Mouse (Mus musculus) neural tube, embryonic 12.5 days (tissue): ENCODE measurements at regions not wholly inside any gene's neighbourhood (a gene's known extent, or its start where the extent isn't known, plus 50 kb on each side); places are given as distances from the start of the nearest gene placed in this dataset.

Source experiments
- ATAC-seq: fragments of 200-750 bp; cut with Nextera tagmentation; 2 replicates; pipeline ENCODE4 v1.8.0; 2017; ENCODE audit warnings: low read depth, mild to moderate bottlenecking, moderate TSS enrichment, moderate library complexity; ENCODE audit not compliant: low FRiP score
- H3K27ac ChIP-seq: fragments of 300-500 bp; sonication (generic); 2 replicates; pipeline ENCODE4 v1.5.1; 2016
- H3K27me3 ChIP-seq: fragments of 300-500 bp; sonication (generic); replicated peaks from 2 replicates; pipeline ENCODE4 v1.6.1; 2016; ENCODE audit warnings: mild to moderate bottlenecking
- H3K36me3 ChIP-seq: fragments of 300-500 bp; sonication (generic); 2 replicates; pipeline ENCODE4 v1.6.1; 2016; ENCODE audit warnings: mild to moderate bottlenecking
- H3K4me1 ChIP-seq: fragments of 300-500 bp; sonication (generic); 2 replicates; pipeline ENCODE4 v1.6.1; 2016
- H3K4me2 ChIP-seq: fragments of 300-500 bp; sonication (generic); replicated peaks from 2 replicates; pipeline ENCODE4 v1.6.1; 2016; ENCODE audit warnings: mild to moderate bottlenecking
- H3K4me3 ChIP-seq: fragments of 300-500 bp; sonication (generic); 2 replicates; pipeline ENCODE4 v1.5.1; 2016
- H3K9ac ChIP-seq: fragments of 300-500 bp; sonication (generic); 2 replicates; pipeline ENCODE4 v1.6.1; 2016; ENCODE audit warnings: mild to moderate bottlenecking
- H3K9me3 ChIP-seq: fragments of 300-500 bp; sonication (generic); 2 replicates; pipeline ENCODE4 v1.6.1; 2016; ENCODE audit warnings: mild to moderate bottlenecking
- WGBS: fragments of 180-500 bp; shearing (Covaris S2); methylation state at CpG from one replicate; pipeline ENCODE4 v1.1.7; 2016; 5-methylcytosine and 5-hydroxymethylcytosine counted together

DNA sequence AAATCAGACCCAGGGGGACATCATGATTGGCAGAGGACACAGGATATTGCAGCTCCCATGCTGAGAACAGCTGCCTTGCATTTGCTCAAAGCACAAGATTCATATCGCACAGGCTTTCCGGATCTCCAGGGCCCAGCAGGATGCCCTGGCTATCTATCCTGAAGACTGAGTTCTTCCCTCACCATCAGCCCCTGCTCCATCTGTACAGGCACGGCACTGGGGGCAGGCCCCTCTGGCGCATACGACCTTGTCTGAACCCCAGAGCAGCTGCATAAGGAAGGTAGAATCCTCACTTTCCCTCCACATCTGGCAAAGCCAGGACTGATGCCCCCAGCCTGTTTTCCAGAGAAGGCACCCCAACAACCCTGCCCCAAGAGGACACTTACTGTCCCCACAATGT lies 266.8 kb downstream of the Tns1 start:
- no peaks in the 10 kb centered on the region for H3K27me3 ChIP-seq
- no peaks in the 10 kb centered on the region for H3K9me3 ChIP-seq
- no peak overlapping the region for H3K4me2 ChIP-seq
- peaks cover 3% of the 10 kb centered on the region; the same call in 1 of the 2 replicates for H3K4me1 ChIP-seq
- 65% methylated on average over 5 of the region's 5 CpGs for WGBS
- H3K9ac ChIP-seq = no peak overlapping the region
- no peak for ATAC-seq
- H3K4me3 ChIP-seq = no peak overlapping the region
- H3K36me3 ChIP-seq = no peaks in the 10 kb centered on the region
- H3K27ac ChIP-seq = no peak overlapping the region

DNA sequence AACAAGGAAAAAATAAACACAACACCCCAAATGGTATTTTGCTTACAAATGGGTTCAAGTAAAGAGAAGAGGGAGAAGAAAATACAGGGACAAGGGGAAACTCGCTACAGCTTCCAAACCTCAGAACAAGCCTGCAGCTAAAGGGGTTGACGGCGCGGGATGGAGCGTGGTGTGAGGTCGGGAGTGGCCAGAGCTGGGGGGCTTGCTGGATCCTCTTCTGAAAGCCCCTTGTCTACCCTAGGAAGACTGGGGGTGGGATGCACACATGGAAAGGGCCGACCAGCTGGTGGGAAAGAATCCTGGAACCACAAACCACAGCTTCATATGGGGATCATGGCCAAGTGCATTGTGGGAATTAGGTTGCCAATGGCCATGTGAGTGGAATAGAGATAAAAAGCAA lies 267.4 kb downstream of the Tns1 start:
- Histone ChIP-seq H3K4me3 (no peak overlapping the region), H3K9me3 (no peaks in the 10 kb centered on the region), H3K27ac (no peak overlapping the region), H3K9ac (no peak overlapping the region), H3K4me1 (no peaks in the 10 kb centered on the region), H3K4me2 (no peak overlapping the region), H3K27me3 (no peaks in the 10 kb centered on the region), H3K36me3 (no peaks in the 10 kb centered on the region)
- 96% methylated on average over 7 of the region's 7 CpGs for WGBS
- ATAC-seq = no peak

DNA sequence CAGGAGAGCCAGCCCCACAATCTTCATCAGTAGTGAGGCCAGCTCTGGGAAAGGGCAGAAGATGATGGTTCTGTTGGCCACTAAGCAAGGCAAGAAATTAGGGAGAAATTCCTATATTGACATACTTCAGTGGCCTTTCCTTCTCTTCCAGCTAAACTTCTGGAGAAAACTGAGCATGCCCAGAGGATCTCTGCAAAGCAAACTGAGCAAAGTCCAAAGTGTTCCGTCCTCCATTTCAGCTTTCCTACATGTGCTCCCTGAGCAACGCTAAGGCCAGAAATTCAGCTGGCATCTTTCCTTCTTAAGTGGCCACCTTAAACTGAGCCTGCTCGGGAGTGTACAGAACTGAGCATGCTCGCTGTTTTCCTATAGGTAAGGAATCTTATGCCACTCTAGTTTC lies 268.9 kb downstream of the Tns1 start:
- no peaks in the 10 kb centered on the region for H3K27me3 ChIP-seq
- no peak overlapping the region for H3K4me3 ChIP-seq
- H3K36me3 ChIP-seq = no peaks in the 10 kb centered on the region
- ATAC-seq = no peak
- WGBS = 95% methylated on average over 4 of the region's 4 CpGs
- H3K27ac ChIP-seq = no peak overlapping the region
- H3K4me1 ChIP-seq = no peaks in the 10 kb centered on the region
- no peak overlapping the region for H3K4me2 ChIP-seq
- no peaks in the 10 kb centered on the region for H3K9me3 ChIP-seq
- no peak overlapping the region for H3K9ac ChIP-seq

DNA sequence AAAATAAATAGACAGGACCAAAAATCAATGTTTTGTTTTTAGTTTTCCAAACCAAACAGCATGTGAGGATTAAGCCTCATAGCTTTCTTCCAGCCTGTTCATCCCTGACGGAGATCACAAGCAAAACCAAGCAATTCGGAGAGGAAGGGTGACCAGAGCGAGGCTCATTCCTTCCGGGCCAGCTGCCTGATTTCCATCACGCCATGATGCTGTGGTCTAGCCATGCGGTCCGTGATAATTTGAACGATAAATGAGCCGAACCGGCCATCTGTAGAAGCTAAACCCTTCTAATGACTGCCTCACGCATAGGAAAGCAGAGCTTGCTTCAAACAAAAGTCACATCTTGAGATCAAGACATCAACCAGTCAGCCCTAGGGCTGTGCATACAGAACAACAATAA lies 270.4 kb downstream of the Tns1 start:
- H3K4me1 ChIP-seq = no peaks in the 10 kb centered on the region
- 85% methylated on average over 11 of the region's 11 CpGs for WGBS
- no peak overlapping the region for H3K9ac ChIP-seq
- ATAC-seq = no peak
- H3K36me3 ChIP-seq = no peaks in the 10 kb centered on the region
- H3K9me3 ChIP-seq = no peaks in the 10 kb centered on the region
- H3K27ac ChIP-seq = no peak overlapping the region
- H3K4me2 ChIP-seq = no peak overlapping the region
- no peaks in the 10 kb centered on the region for H3K27me3 ChIP-seq
- no peak overlapping the region for H3K4me3 ChIP-seq

DNA sequence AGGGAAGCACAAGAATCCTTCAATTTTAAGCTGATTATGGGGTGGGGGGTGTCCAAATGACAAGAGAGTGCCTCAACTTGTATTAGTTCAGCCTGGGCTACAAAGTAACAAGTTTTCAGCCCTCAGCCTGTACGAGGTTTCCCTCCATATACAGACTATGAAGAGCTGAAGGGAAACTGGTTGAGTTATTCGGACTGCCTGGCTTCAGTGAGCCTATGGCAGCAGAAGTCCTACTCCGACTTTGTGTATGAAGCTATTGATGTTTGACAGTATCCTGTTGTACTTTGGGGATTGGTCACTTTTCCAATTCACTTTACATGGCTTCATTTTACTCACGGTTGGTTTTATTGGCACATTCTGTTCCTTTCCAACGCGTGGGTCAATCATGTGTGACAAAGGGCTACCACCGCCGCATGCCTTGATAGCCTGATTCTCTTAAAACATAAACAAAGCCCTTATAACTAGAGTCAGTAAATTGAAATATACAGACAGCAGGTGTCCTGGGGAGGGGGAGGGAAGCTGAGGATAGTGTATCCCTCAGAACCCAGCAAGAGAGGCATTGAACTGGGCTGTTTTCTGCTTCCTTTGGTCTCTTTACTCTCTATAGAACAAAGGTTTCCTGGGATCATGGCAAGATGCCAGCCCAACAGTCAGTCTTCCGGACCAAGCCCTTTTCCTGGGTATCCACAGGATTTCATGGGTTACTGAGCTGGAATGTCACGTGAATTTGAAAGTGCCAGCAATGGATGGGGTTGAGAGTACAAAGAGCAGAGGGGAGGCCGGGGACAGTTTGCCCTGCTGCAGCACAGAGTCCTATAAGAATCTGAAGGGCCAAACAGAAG lies 273.9 kb downstream of the Tns1 start:
- Histone ChIP-seq H3K4me3 (no peak overlapping the region), H3K36me3 (no peaks in the 10 kb centered on the region), H3K27me3 (no peaks in the 10 kb centered on the region), H3K4me2 (no peak overlapping the region), H3K9me3 (no peaks in the 10 kb centered on the region), H3K9ac (no peak overlapping the region), H3K4me1 (no peaks in the 10 kb centered on the region), H3K27ac (no peak overlapping the region)
- 37% methylated on average over 11 of the region's 11 CpGs for WGBS
- peak; percentile 94 for ATAC-seq

DNA sequence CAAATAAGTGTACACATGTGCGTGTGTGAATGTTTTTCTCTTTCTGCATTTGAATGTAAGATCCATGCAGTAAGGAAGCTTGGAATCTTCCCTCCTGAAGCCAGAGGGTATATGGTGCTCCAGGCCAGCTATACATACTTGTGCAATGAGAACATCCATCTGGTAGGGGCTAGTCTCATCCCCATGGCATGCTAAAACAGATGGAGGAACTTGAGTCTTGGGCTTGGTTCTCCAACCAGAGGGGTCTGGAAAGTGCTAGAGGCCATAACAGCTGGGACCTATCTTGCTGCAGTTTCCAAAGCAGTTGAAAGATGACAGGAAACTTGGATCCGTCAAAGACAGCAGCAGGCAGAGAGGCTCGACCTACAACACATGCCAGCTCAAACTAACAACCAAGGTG lies 275.9 kb downstream of the Tns1 start:
- no peak overlapping the region for H3K4me3 ChIP-seq
- H3K4me2 ChIP-seq = no peak overlapping the region
- no peak for ATAC-seq
- no peaks in the 10 kb centered on the region for H3K27me3 ChIP-seq
- H3K27ac ChIP-seq = no peak overlapping the region
- H3K9ac ChIP-seq = no peak overlapping the region
- no peaks in the 10 kb centered on the region for H3K4me1 ChIP-seq
- 85% methylated on average over 3 of the region's 3 CpGs for WGBS
- H3K36me3 ChIP-seq = no peaks in the 10 kb centered on the region
- no peaks in the 10 kb centered on the region for H3K9me3 ChIP-seq

DNA sequence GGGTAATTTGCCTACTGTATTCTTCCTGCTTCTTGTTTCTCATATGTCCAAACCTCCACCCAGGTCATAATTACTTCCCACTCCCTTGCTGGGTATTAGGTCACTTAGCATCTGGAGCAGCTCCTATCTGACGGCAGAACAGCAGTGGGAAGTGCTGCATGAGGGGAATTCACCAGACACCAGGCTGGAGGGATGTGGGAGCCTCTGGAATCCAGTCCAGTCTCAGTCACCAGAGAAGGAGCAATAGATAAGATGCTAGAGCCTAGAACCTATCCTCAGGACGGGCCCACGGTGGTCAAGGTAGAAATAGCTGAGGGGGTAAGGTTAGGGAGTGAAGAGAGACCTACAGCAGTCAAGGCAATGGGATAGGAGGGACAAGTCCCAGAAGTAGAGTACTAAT lies 277.1 kb downstream of the Tns1 start:
- Histone ChIP-seq H3K27me3 (no peaks in the 10 kb centered on the region), H3K4me2 (no peak overlapping the region), H3K4me3 (no peak overlapping the region), H3K36me3 (no peaks in the 10 kb centered on the region), H3K27ac (no peak overlapping the region), H3K9ac (no peak overlapping the region), H3K4me1 (no peaks in the 10 kb centered on the region), H3K9me3 (no peaks in the 10 kb centered on the region)
- 81% methylated on average over 3 of the region's 3 CpGs for WGBS
- ATAC-seq = no peak

DNA sequence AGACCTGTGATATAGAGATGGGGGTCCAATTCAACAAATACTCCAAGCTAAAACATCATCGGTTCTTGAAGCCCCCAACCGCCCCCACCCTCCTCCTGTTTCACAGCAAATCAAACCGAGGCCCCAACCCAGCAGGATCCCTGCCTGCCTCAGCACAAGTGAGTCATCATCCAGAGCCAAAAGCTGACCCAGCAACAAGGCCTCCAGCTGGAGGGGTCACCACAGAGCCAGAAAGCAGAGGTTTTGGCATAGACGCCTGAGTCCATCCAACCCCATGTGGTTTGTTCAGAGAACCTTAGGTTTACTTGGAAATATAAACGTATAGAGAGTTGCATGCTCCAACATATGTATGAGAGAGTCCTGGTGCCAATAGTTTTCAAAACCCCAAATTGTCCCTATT lies 279.1 kb downstream of the Tns1 start:
- H3K27ac ChIP-seq = no peak overlapping the region
- H3K27me3 ChIP-seq = no peaks in the 10 kb centered on the region
- H3K9ac ChIP-seq = no peak overlapping the region
- H3K9me3 ChIP-seq = no peaks in the 10 kb centered on the region
- 81% methylated on average over 5 of the region's 5 CpGs for WGBS
- H3K4me2 ChIP-seq = no peak overlapping the region
- no peaks in the 10 kb centered on the region for H3K4me1 ChIP-seq
- no peak overlapping the region for H3K4me3 ChIP-seq
- no peak for ATAC-seq
- H3K36me3 ChIP-seq = no peaks in the 10 kb centered on the region

DNA sequence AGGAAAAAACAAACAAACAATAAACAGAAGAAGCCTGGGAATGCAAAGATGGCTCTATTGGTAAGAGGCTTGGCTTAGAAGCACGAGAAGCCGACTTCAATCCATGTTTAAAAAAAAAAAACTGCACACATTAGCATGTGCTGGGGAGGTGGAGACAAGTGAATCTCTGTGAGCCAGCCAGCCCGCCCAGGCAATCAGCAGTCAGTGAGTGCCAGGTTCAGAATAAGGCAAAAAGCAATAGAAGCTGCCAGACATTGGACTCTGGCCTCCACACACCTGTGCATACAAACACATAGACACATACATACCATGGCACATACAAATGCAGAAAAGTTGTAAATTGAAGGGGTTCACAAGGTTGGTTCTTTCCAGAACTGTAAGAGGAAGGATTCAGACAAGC lies 279.7 kb downstream of the Tns1 start:
- Histone ChIP-seq H3K9me3 (no peaks in the 10 kb centered on the region), H3K27me3 (no peaks in the 10 kb centered on the region), H3K27ac (no peak overlapping the region), H3K4me3 (no peak overlapping the region), H3K36me3 (no peaks in the 10 kb centered on the region), H3K9ac (no peak overlapping the region), H3K4me1 (no peaks in the 10 kb centered on the region), H3K4me2 (no peak overlapping the region)
- ATAC-seq = no peak
- WGBS = 89% methylated on average over 3 of the region's 3 CpGs

DNA sequence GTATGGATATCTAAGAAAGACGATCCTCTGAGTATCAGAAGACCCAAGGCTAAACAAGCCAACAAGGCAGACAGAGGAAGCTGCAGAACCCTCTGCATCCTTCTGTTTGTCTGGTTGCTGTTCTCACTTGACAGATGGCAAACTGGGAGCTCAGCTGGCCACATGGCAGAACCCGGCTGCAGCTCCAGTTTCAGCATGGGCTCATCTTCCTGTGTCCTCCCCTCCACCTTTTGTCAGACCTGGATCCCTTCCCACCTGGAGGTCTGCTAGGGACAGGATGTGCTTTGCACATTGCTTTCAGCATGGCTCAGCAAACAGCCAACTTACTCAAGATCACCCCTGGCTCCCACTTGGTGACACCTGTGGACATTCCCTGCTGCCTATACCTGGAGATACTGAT lies 284.9 kb downstream of the Tns1 start:
- H3K4me2 ChIP-seq = no peak overlapping the region
- no peak overlapping the region for H3K9ac ChIP-seq
- H3K4me1 ChIP-seq = no peaks in the 10 kb centered on the region
- no peaks in the 10 kb centered on the region for H3K27me3 ChIP-seq
- WGBS = 82% methylated on average over 2 of the region's 2 CpGs
- H3K4me3 ChIP-seq = no peak overlapping the region
- no peak for ATAC-seq
- H3K36me3 ChIP-seq = no peaks in the 10 kb centered on the region
- H3K27ac ChIP-seq = no peak overlapping the region
- H3K9me3 ChIP-seq = no peaks in the 10 kb centered on the region

DNA sequence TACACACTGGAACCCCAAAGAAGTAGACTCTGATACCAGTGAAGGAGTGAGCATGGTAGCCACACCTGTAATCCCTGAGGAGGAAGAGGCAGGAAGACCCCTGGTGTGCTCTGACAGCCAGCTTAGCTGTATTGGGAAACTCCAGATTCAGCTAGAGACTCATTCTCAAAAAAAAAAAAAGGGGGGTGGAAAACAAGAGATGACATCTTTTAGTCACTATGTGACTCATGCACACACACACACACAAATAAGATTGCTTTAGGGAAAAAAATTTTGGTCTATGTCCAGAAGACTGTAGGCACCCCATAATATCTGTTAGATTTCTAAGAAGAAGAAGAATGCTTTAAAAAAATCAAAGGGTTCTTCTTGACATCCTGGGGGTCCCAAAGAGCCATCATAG lies 287.6 kb downstream of the Tns1 start:
- Histone ChIP-seq H3K36me3 (no peaks in the 10 kb centered on the region), H3K27ac (no peak overlapping the region), H3K9me3 (no peaks in the 10 kb centered on the region), H3K27me3 (no peaks in the 10 kb centered on the region), H3K4me3 (no peak overlapping the region), H3K4me1 (no peaks in the 10 kb centered on the region), H3K9ac (no peak overlapping the region), H3K4me2 (no peak overlapping the region)
- no peak for ATAC-seq

DNA sequence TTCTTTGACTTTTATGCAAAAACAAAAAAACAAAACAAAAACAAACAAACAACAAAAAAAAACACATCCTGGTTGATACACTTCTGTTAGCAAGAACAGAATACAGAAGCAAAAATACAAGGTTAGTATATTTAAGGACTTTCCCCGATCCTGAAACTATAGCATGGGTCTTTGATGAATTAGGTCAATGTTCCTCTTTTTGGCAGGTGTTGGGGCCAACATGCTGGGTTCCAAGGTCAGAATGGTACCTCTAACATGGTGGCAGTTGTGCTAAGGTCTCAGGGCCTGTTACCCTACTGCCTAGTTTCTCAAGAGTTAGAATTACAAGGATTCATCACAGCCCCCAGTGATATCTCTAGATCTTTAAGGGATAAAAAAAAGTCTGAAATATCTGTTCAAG lies 289.7 kb downstream of the Tns1 start:
- no peak overlapping the region for H3K4me2 ChIP-seq
- no peak overlapping the region for H3K9ac ChIP-seq

DNA sequence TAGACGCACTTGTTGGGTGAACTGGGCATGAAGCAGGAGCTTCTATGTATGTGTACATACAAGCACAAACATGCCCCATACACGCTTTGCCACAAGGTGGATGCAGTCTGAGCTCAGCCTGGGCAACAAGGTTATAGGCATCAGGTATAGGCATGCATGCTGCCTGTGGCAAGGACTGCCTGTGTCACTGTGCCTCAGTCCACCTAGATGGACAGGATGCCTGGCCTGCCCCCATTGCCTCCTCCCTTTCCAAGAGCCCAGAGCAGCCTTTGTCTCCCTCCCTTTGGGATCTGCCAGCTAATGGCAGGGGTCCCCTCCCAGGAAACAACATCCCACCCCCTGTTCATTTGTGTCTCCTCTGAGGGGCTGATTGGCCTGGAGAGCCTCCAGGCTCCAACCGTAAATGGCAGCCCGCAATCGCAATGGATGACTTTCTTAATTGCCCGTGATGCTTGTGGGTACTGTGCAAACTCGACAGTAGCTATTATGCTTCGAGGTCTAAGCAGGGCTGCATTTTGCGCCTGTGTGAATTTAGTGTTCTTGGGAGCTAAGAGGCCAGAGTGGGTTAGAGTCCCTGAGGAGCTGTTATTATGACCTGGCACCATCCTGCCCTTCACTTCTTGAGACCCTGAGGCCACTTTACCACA lies 293.6 kb downstream of the Tns1 start:
- no peaks in the 10 kb centered on the region for H3K9me3 ChIP-seq
- H3K9ac ChIP-seq = no peak overlapping the region
- H3K4me1 ChIP-seq = peaks cover 8% of the 10 kb centered on the region
- no peaks in the 10 kb centered on the region for H3K27me3 ChIP-seq
- no peak overlapping the region for H3K4me3 ChIP-seq
- no peak overlapping the region for H3K27ac ChIP-seq
- H3K4me2 ChIP-seq = no peak overlapping the region
- no peaks in the 10 kb centered on the region for H3K36me3 ChIP-seq
- WGBS = 34% methylated on average over 9 of the region's 9 CpGs
- ATAC-seq = no peak

More for the DNA sequence above, 289.7 kb downstream of the Tns1 start:
- H3K36me3 ChIP-seq = no peaks in the 10 kb centered on the region
- H3K9me3 ChIP-seq = no peaks in the 10 kb centered on the region
- WGBS = 94% methylated on average over 1 of the region's 1 CpGs
- no peak overlapping the region for H3K4me3 ChIP-seq
- H3K27ac ChIP-seq = no peak overlapping the region
- H3K27me3 ChIP-seq = no peaks in the 10 kb centered on the region
- no peak for ATAC-seq
- no peaks in the 10 kb centered on the region for H3K4me1 ChIP-seq
